Mouse (Mus musculus) left cerebral cortex, adult 8-10 months (tissue): ENCODE data around the gene Fbxo34. TPM values are rescaled to one million over a fixed set of nuclear protein-coding genes. Genes with fewer than 3 reads are reported as not detected.

Source experiments
- DNase-seq, 2 experiments: peaks; one replicate each; pipeline ENCODE4 v3.0.0; 2022; ENCODE audit warnings: low spot score in 2 of 2
- total RNA-seq, 4 experiments: library from RNA; stranded (reverse); gene quantifications; 2 replicates each; pipeline ENCODE4 v1.2.4; 2022

Fbxo34 gene
- total RNA-seq, 4 experiments from 2014 or later: 80.4 to 102 (median 92.3) TPM

- peak; percentile 42 for DNase-seq
Measured at GRCm38 (mm10) chr14:47472743-47473546, 22.7 kb downstream of the Fbxo34 start.

- no peak for DNase-seq
Measured at GRCm38 (mm10) chr14:47473891-47474290, 23.7 kb downstream of the Fbxo34 start.

- DNase-seq: peak; percentile 22 to 68
Measured at GRCm38 (mm10) chr14:47474571-47475254, 24.5 kb downstream of the Fbxo34 start.

- no peak for DNase-seq
Measured at GRCm38 (mm10) chr14:47476266-47476665, 26.0 kb downstream of the Fbxo34 start.

GRCm38 (mm10) chr14:47477711-47478110, 27.5 kb downstream of the Fbxo34 start:
- DNase-seq: no peak

- DNase-seq: no peak
Measured at GRCm38 (mm10) chr14:47482200-47482599, 32.0 kb downstream of the Fbxo34 start.

GRCm38 (mm10) chr14:47483099-47483498, 32.9 kb downstream of the Fbxo34 start:
- no peak for DNase-seq

- DNase-seq: no peak
Measured at GRCm38 (mm10) chr14:47488732-47489131, 38.5 kb downstream of the Fbxo34 start.

- DNase-seq: no peak
Measured at GRCm38 (mm10) chr14:47489310-47490097, 39.3 kb downstream of the Fbxo34 start.

GRCm38 (mm10) chr14:47490732-47491131, 40.5 kb downstream of the Fbxo34 start:
- DNase-seq: no peak

GRCm38 (mm10) chr14:47493592-47494361, 43.6 kb downstream of the Fbxo34 start:
- no peak for DNase-seq

GRCm38 (mm10) chr14:47495951-47496350, 45.7 kb downstream of the Fbxo34 start:
- no peak for DNase-seq

- no peak for DNase-seq
Measured at GRCm38 (mm10) chr14:47497166-47497565, 46.9 kb downstream of the Fbxo34 start.

GRCm38 (mm10) chr14:47498632-47499031, 48.4 kb downstream of the Fbxo34 start:
- DNase-seq: no peak

GRCm38 (mm10) chr14:47504036-47504435, 53.8 kb downstream of the Fbxo34 start:
- DNase-seq: no peak

GRCm38 (mm10) chr14:47506676-47507075, 56.5 kb downstream of the Fbxo34 start:
- no peak for DNase-seq

- DNase-seq: no peak
Measured at GRCm38 (mm10) chr14:47508035-47508434, 57.8 kb downstream of the Fbxo34 start.

GRCm38 (mm10) chr14:47510244-47510643, 60.0 kb downstream of the Fbxo34 start:
- DNase-seq: no peak

- peak in 1 of 2 experiments; percentile 75 for DNase-seq
Measured at GRCm38 (mm10) chr14:47513606-47514005, 63.4 kb downstream of the Fbxo34 start.

GRCm38 (mm10) chr14:47514816-47515453, 64.7 kb downstream of the Fbxo34 start:
- no peak for DNase-seq

- no peak for DNase-seq
Measured at GRCm38 (mm10) chr14:47515636-47516035, 65.4 kb downstream of the Fbxo34 start.
